Mouse (Mus musculus): Measurements from ENCODE around the gene Cdc14b.

GRCm38 (mm10) chr13:64280940-64281339 is 5.8 kb upstream of the Cdc14b start:
- TF ChIP-seq CTCF (IDR thresholded peaks at IDR 0.05; ENCODE audit: control insufficient read depth, insufficient read depth, insufficient read length) = no peak
- TF ChIP-seq MYOG (IDR thresholded peaks at IDR 0.05; ENCODE audit: control insufficient read depth, extremely low read depth, insufficient read length) = no peak
- TF ChIP-seq USF1 (IDR thresholded peaks at IDR 0.05; ENCODE audit: low read depth) = no peak
- no peak for TF ChIP-seq MAX (IDR thresholded peaks at IDR 0.05)
- TF ChIP-seq CEBPB (IDR thresholded peaks at IDR 0.05; ENCODE audit: low read depth) = no peak
- TF ChIP-seq FOSL1 (IDR thresholded peaks at IDR 0.05; ENCODE audit: insufficient read depth, low read length, poor library complexity, severe bottlenecking) = no peak
